Mouse (Mus musculus) cerebellum, adult 11 months (tissue): Measurements from ENCODE around the gene Actl11.

Experiments
- DNase-seq: peaks from one replicate; pipeline ENCODE4 v3.0.0; 2022

Gene Actl11

GRCm38 (mm10) chr9:107928169-107928568 lies at the start of gene Actl11:
Gene Actl11 (plus strand): TSS chr9:107928469.
- no peak for DNase-seq

- no peak for DNase-seq
These were observed 47.9 kb upstream of the Actl11 start for GRCm38 (mm10) chr9:107880411-107880810.

GRCm38 (mm10) chr9:107887804-107888266 lies 40.4 kb upstream of the Actl11 start, which contains the start of gene Mon1a:
Gene Mon1a (plus strand): TSS chr9:107888151.
- DNase-seq, result peak; percentile 88

- DNase-seq, result no peak
These were observed 39.9 kb upstream of the Actl11 start for GRCm38 (mm10) chr9:107888267-107888850.

GRCm38 (mm10) chr9:107890260-107890659 lies 38.0 kb upstream of the Actl11 start:
- no peak for DNase-seq

- DNase-seq, result no peak
These were observed 37.2 kb upstream of the Actl11 start for GRCm38 (mm10) chr9:107891023-107891422.

- DNase-seq, result no peak
These were observed 29.7 kb upstream of the Actl11 start for GRCm38 (mm10) chr9:107898563-107898962.

GRCm38 (mm10) chr9:107899855-107900254 lies 28.4 kb upstream of the Actl11 start:
- no peak for DNase-seq

- DNase-seq, result peak; percentile 93
These were observed 27.2 kb upstream of the Actl11 start for GRCm38 (mm10) chr9:107900840-107901626.

GRCm38 (mm10) chr9:107901627-107901914 lies 26.7 kb upstream of the Actl11 start:
- DNase-seq, result no peak

- peak; percentile 84 for DNase-seq
These were observed 23.5 kb upstream of the Actl11 start for GRCm38 (mm10) chr9:107904726-107905125.

- no peak for DNase-seq
These were observed 21.9 kb upstream of the Actl11 start, which contains the start of gene Mst1r for GRCm38 (mm10) chr9:107906252-107906966. Gene Mst1r (plus strand): TSS chr9:107906873.

GRCm38 (mm10) chr9:107906967-107907800 lies 21.1 kb upstream of the Actl11 start:
- DNase-seq, result no peak

GRCm38 (mm10) chr9:107907801-107908120 lies 20.5 kb upstream of the Actl11 start:
- DNase-seq, result no peak

- DNase-seq, result no peak
These were observed 19.7 kb upstream of the Actl11 start for GRCm38 (mm10) chr9:107908410-107909158.

GRCm38 (mm10) chr9:107910025-107910769 lies 18.1 kb upstream of the Actl11 start:
- no peak for DNase-seq

- no peak for DNase-seq
These were observed 13.4 kb upstream of the Actl11 start for GRCm38 (mm10) chr9:107914764-107915420.

GRCm38 (mm10) chr9:107917895-107918608 lies 10.2 kb upstream of the Actl11 start:
- DNase-seq, result no peak

- no peak for DNase-seq
These were observed 9.4 kb upstream of the Actl11 start for GRCm38 (mm10) chr9:107918884-107919283.

GRCm38 (mm10) chr9:107919441-107919840 lies 8.8 kb upstream of the Actl11 start:
- no peak for DNase-seq
